Mouse (Mus musculus) embryonic facial prominence, embryonic 10.5 days (tissue): Measurements from ENCODE around the gene Iltifb. TPM values are rescaled to one million over a fixed set of nuclear protein-coding genes. Genes with fewer than 3 reads are reported as not detected.
"Not testable (repeated sequence)": the region's sequence is repeated elsewhere in the genome, so short reads cannot be mapped to it uniquely, and the experiment has no call there.

Experiments used
- DNase-seq: peaks from one replicate; pipeline ENCODE4 v3.0.0-alpha.2; 2017; ENCODE audit warnings: low spot score
- H3K27ac ChIP-seq: fragments of 300-500 bp; sonication (generic); replicated peaks from 2 replicates; pipeline ENCODE4 v1.5.1; 2016; ENCODE audit warnings: mild to moderate bottlenecking
- H3K27me3 ChIP-seq: fragments of 300-500 bp; sonication (generic); replicated peaks from 2 replicates; pipeline ENCODE4 v1.6.1; 2016; ENCODE audit warnings: low read depth, mild to moderate bottlenecking; ENCODE audit not compliant: poor library complexity, severe bottlenecking
- H3K36me3 ChIP-seq: fragments of 300-500 bp; sonication (generic); replicated peaks from 2 replicates; pipeline ENCODE4 v1.6.1; 2016; ENCODE audit warnings: mild to moderate bottlenecking, moderate library complexity
- H3K4me1 ChIP-seq: fragments of 300-500 bp; sonication (generic); 2 replicates; pipeline ENCODE4 v1.6.1; 2016
- H3K4me3 ChIP-seq: fragments of 300-500 bp; sonication (generic); 2 replicates; pipeline ENCODE4 v1.5.1; 2016; ENCODE audit warnings: mild to moderate bottlenecking, moderate library complexity
- H3K9me3 ChIP-seq: fragments of 300-500 bp; sonication (generic); 2 replicates; pipeline ENCODE4 v1.6.1; 2016; ENCODE audit warnings: mild to moderate bottlenecking
- WGBS: fragments of 180-500 bp; shearing (Covaris S2); methylation state at CpG from one replicate; pipeline ENCODE4 v1.1.7; 2016; 5-methylcytosine and 5-hydroxymethylcytosine counted together
- polyA plus RNA-seq: library from polyadenylated mRNA; unstranded; fragments of >200 nt; fragmentation: Nextera tagmentation; extraction: Ambion mirVana; gene quantifications from 2 replicates; pipeline ENCODE4 v1.2.1, GENCODE M21; 2016

The Iltifb gene
- not detected in 2 replicates for polyA plus RNA-seq

DNA sequence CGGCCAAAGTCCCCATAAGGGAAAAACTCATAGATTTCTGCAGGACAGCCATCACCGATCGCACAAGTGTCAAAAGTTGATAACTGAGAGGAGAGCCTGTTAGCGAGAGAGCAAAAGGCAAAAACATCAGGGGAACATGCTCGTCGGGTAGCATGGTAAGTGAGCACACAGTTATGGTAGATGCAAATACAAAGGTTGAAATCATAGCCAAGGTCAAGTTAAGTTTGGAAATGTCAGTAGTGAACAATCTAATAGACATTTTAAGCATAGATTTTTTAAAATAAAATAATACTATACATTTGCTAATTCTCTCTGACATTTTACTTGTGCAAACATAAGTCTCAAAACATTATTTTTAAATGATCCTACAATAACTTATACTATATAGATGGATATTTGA is at the start of gene Iltifb:
Iltifb (minus strand) TSS at position 101 of the 400 bp plus-strand sequence.
- Histone ChIP-seq H3K4me3 (no peak within 1 kb of the TSS), H3K36me3 (no peaks in the 10 kb centered on the region), H3K27ac (no peak within 1 kb of the TSS), H3K4me1 (no peaks in the 10 kb centered on the region), H3K27me3 (no peaks in the 10 kb centered on the region), H3K9me3 (no peaks in the 10 kb centered on the region)
- no peak for DNase-seq
- WGBS, result 90% methylated on average over 6 of the region's 6 CpGs

DNA sequence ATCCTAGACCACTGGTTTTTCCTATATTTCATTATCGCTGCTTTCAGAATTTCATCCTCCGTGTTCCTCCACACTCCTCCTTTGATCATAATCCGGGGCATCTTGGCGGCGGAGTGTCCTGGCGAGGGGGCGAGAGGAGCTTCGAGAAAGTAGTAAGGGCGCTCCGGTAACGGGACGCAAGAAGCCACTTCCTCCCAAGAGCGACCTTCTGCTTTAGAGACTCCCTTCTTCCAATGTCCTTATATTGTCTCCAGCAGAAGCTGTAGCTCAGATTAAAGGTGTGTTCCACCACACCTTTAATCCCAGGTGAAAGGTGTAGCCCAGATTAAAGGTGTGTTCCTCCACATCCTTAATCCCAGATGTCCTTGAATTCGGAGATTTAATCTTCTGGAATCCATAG is 48.3 kb upstream of the Iltifb start, which contains the start of gene Gm9046:
Gm9046 (minus strand) TSS at position 101 of the 400 bp plus-strand sequence.
- not testable (repeated sequence) for DNase-seq, H3K36me3 ChIP-seq, H3K27ac ChIP-seq, H3K27me3 ChIP-seq, H3K4me3 ChIP-seq, H3K4me1 ChIP-seq, H3K9me3 ChIP-seq
- WGBS, result no CpG with 5 or more reads among the region's 14 CpGs

DNA sequence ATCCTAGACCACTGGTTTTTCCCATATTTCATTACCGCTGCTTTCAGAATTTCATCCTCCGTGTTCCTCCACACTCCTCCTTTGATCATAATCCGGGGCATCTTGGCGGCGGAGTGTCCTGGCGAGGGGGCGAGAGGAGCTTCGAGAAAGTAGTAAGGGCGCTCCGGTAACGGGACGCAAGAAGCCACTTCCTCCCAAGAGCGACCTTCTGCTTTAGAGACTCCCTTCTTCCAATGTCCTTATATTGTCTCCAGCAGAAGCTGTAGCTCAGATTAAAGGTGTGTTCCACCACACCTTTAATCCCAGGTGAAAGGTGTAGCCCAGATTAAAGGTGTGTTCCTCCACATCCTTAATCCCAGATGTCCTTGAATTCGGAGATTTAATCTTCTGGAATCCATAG is 42.9 kb upstream of the Iltifb start, which contains the start of gene Gm9045:
Gm9045 (minus strand) TSS at position 101 of the 400 bp plus-strand sequence.
- not testable (repeated sequence) for H3K36me3 ChIP-seq, DNase-seq, H3K27ac ChIP-seq, H3K4me1 ChIP-seq, H3K9me3 ChIP-seq, H3K27me3 ChIP-seq, H3K4me3 ChIP-seq
- no CpG with 5 or more reads among the region's 14 CpGs for WGBS

DNA sequence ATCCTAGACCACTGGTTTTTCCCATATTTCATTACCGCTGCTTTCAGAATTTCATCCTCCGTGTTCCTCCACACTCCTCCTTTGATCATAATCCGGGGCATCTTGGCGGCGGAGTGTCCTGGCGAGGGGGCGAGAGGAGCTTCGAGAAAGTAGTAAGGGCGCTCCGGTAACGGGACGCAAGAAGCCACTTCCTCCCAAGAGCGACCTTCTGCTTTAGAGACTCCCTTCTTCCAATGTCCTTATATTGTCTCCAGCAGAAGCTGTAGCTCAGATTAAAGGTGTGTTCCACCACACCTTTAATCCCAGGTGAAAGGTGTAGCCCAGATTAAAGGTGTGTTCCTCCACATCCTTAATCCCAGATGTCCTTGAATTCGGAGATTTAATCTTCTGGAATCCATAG is 37.5 kb upstream of the Iltifb start, which contains the start of gene Gm9044:
Gm9044 (minus strand) TSS at position 101 of the 400 bp plus-strand sequence.
- H3K4me3 ChIP-seq, DNase-seq, H3K36me3 ChIP-seq, H3K4me1 ChIP-seq, H3K27ac ChIP-seq, H3K9me3 ChIP-seq, H3K27me3 ChIP-seq: not testable (repeated sequence)
- no CpG with 5 or more reads among the region's 14 CpGs for WGBS

DNA sequence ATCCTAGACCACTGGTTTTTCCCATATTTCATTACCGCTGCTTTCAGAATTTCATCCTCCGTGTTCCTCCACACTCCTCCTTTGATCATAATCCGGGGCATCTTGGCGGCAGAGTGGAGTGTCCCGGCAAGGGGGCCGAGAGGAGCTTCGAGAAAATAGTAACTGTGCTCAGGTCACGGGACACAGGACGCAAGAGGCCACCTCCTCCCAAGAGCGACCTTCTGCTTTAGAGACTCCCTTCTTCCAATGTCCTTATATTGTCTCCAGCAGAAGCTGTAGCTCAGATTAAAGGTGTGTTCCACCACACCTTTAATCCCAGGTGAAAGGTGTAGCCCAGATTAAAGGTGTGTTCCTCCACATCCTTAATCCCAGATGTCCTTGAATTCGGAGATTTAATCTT is 32.0 kb upstream of the Iltifb start, which contains the start of gene Gm9040:
Gm9040 (minus strand) TSS at position 101 of the 400 bp plus-strand sequence.
- not testable (repeated sequence) for DNase-seq, H3K4me1 ChIP-seq, H3K36me3 ChIP-seq, H3K27ac ChIP-seq, H3K9me3 ChIP-seq, H3K27me3 ChIP-seq, H3K4me3 ChIP-seq
- no CpG with 5 or more reads among the region's 11 CpGs for WGBS

DNA sequence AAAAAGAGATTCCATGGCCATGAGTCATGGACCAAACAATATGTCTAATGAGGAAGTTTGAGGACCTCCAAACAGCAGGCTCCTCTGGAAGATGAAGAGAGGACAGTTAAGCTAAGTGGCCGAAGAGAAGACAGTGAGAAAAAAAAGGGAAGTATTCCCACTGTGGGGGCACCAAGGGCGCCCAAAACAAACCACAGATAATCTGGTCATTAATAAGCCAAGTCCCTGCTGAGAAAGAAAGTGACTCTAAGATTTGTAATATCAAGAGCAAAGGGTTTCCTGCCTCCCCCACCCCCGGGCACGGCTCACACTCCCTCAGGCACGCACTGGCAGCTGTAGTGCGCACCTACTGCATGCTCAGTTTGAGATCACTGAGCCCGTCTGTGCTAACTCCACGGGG is 24.2 kb upstream of the Iltifb start:
- 87% methylated on average over 8 of the region's 8 CpGs for WGBS
- DNase-seq, result no peak
- Histone ChIP-seq H3K9me3 (no peaks in the 10 kb centered on the region), H3K4me3 (no peak overlapping the region), H3K27me3 (no peaks in the 10 kb centered on the region), H3K4me1 (no peaks in the 10 kb centered on the region), H3K36me3 (no peaks in the 10 kb centered on the region), H3K27ac (no peak overlapping the region)

DNA sequence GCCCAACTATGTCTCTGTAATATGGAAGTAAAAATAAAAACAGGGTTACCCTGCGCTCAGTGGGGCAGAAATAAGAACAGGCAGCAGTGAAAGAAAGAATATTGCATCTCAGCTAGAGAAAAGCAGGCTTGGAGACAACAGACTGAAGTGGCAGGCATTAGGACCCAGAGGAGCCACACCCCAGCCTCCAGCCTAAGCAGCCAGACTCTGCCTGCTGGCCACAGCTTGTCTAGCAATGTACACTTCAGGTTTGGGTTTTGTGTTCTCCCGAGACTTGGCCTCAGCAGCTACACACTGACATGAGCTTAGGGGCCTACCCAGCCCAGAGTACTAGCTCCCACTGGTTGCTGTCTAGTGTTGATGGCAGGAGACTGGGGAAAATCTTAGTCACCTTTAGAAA is 7.3 kb upstream of the Iltifb start:
- not testable (repeated sequence) for H3K27ac ChIP-seq, H3K27me3 ChIP-seq, H3K4me1 ChIP-seq, H3K4me3 ChIP-seq, H3K9me3 ChIP-seq, H3K36me3 ChIP-seq
- peak; percentile 9 for DNase-seq
- 40% methylated on average over 2 of the region's 2 CpGs for WGBS

DNA sequence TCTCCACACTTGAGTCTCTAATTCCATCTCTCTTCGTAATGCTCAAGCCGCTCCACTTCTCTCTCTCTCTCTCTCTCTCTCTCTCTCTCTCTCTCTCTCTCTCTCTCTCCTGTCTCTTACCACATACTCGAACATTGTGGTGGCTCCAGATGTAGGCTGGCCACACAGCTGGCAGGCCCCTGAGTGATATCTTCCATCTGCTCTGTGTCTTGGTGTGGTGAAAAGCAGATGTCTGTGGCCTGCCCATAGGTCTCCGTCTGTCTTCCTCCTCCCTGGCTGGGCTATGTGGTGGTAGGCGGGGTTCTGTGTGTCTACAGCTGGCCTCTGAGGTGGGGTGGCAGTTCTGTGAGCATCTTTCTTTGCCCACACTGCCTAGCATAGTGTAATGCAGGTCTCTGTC is 11.8 kb downstream of the Iltifb start:
- not testable (repeated sequence) for H3K36me3 ChIP-seq, H3K27me3 ChIP-seq, H3K4me3 ChIP-seq, H3K4me1 ChIP-seq, H3K27ac ChIP-seq, DNase-seq, H3K9me3 ChIP-seq
- 91% methylated on average over 3 of the region's 5 CpGs for WGBS

DNA sequence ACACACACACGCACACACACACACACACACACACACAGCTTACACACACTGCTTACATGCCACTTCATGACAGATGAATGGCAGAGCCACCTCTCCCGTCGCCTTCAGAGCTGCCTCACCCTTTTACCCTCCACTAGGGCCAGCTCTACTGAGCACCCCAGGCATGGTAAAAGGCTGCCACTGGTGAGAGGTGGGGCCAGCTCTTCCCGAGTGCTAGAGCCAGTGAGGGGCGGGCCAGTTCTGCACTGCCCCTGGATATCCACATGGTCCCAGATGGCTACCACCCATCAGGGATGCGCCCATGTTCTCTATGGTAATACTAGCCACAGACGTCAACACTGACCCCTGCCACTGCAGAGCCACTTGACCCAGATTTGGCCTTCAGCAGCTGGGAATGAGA is 12.3 kb downstream of the Iltifb start:
- not testable (repeated sequence) for H3K4me3 ChIP-seq, H3K9me3 ChIP-seq, H3K4me1 ChIP-seq, H3K36me3 ChIP-seq, H3K27me3 ChIP-seq, DNase-seq, H3K27ac ChIP-seq
- 79% methylated on average over 7 of the region's 7 CpGs for WGBS

DNA sequence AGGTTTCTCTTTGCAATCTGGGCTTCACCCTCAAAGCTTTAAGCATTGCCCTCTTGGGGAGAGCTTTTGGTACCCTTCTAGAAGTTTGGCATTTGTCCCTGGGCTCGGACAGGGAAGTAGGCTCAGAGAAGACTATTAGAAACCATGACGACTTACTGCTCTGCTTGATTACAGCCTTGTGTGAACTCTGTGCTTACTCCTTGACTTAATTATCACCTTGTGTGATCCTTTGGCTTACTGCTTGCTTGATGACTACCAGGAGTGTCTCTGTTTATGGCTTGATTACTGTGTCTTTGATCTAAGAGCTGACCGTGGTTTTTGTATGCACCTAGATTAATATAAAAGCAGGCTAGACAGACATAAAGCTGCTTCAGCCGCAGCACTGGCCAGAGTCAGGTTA is 16.8 kb downstream of the Iltifb start:
- H3K27me3 ChIP-seq, H3K36me3 ChIP-seq, H3K4me1 ChIP-seq, H3K27ac ChIP-seq, H3K9me3 ChIP-seq, DNase-seq, H3K4me3 ChIP-seq: not testable (repeated sequence)
- WGBS, result no CpG with 5 or more reads among the region's 4 CpGs

DNA sequence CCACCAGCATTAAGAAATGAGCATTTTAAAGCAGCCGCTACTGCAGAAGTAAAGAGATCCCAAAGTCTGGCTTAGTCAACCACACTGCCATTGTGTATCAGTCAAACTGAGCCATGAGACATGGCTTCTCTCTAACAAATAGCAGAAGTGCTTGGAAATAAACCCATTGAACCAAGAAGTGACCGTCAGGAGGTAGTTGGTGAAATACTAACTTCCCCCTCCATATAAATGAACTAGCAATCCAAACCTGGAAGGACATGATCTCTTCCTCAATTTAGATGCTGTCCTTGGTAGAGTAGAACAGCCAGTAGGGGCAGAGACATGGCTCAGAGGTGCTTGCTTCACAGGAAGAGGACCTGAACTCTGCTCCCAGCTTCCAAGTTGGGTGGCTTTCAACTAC is 23.4 kb downstream of the Iltifb start:
- not testable (repeated sequence) for H3K36me3 ChIP-seq, H3K4me1 ChIP-seq, H3K27me3 ChIP-seq, H3K27ac ChIP-seq, DNase-seq, H3K9me3 ChIP-seq, H3K4me3 ChIP-seq
- WGBS, result 82% methylated on average over 1 of the region's 2 CpGs

DNA sequence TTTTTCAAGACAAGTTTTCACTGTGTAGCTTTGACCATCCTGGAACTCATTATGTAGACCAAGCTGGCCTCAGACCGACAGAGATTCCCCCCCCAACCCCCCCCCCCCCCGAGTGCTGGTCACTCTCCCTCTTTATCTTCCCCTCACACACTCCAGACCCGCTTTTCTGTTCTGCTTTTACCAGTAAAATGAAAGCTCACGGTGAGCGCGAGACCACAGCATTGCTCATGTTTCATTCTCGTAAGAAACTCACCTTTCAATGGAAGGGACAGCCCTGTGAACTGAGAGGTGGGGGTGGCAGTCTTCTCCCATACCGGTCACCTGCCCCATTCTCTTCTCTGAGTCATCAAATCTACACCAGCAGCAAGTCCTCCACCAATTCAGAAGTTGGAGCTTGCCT is 26.0 kb downstream of the Iltifb start:
- not testable (repeated sequence) for H3K9me3 ChIP-seq, H3K27me3 ChIP-seq, DNase-seq, H3K4me3 ChIP-seq, H3K27ac ChIP-seq, H3K36me3 ChIP-seq, H3K4me1 ChIP-seq
- 78% methylated on average over 3 of the region's 8 CpGs for WGBS

DNA sequence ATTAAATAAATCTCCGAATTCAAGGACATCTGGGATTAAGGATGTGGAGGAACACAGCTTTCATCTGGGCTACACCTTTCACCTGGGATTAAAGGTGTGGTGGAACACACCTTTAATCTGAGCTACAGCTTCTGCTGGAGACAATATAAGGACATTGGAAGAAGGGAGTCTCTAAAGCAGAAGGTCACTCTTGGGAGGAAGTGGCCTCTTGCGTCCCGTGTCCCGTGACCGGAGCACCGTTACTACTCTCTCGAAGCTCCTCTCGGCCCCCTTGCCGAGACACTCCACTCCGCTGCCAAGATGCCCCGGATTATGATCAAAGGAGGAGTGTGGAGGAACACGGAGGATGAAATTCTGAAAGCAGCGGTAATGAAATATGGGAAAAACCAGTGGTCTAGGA is 36.5 kb downstream of the Iltifb start, which contains the start of gene Gm32802:
Gm32802 (plus strand) TSS at position 301 of the 400 bp plus-strand sequence.
- H3K27ac ChIP-seq, H3K4me3 ChIP-seq, DNase-seq, H3K4me1 ChIP-seq, H3K9me3 ChIP-seq, H3K27me3 ChIP-seq, H3K36me3 ChIP-seq: not testable (repeated sequence)
- no CpG with 5 or more reads among the region's 13 CpGs for WGBS

DNA sequence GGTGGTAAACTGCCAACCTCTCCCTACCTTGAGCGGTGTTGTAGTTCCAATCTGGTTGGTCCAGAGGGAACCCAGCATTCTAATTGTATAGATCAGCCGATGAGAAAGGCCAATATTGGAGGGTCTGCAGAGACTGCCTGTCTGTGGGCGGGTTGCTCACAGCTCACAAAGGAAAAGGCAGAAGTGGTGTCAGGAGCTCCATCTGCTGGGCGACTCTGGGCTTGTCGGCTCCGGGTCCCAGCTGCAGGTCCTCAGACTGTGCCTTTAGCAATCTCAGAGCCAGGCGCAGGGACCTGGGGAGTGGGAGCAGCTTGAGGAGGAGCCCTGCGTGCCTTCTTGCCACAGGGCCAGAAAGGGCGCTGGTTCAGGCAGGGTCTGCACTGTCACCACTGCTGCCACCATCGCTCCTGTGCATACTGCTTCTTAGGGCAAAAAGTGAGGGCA is 44.0 kb downstream of the Iltifb start:
- no peaks in the 10 kb centered on the region for H3K27me3 ChIP-seq
- H3K36me3 ChIP-seq, result no peaks in the 10 kb centered on the region
- H3K4me3 ChIP-seq, result no peak overlapping the region
- no peaks in the 10 kb centered on the region for H3K9me3 ChIP-seq
- DNase-seq, result peak; percentile 77
- H3K27ac ChIP-seq, result no peak overlapping the region; the same call in 1 of the 2 replicates
- H3K4me1 ChIP-seq, result peaks cover 4% of the 10 kb centered on the region; the same call in 1 of the 2 replicates
- 43% methylated on average over 10 of the region's 10 CpGs for WGBS
